Mouse (Mus musculus) lung, adult 18-20 months (tissue): ENCODE measurements at regions not wholly inside any gene's neighbourhood (a gene's known extent, or its start where the extent isn't known, plus 50 kb on each side); places are given as distances from the start of the nearest gene placed in this dataset.

Experiments used
- DNase-seq, 2 experiments: peaks; one replicate each; pipeline ENCODE4 v3.0.0; 2022; ENCODE audit warnings: mixed read lengths in 2 of 2

DNA sequence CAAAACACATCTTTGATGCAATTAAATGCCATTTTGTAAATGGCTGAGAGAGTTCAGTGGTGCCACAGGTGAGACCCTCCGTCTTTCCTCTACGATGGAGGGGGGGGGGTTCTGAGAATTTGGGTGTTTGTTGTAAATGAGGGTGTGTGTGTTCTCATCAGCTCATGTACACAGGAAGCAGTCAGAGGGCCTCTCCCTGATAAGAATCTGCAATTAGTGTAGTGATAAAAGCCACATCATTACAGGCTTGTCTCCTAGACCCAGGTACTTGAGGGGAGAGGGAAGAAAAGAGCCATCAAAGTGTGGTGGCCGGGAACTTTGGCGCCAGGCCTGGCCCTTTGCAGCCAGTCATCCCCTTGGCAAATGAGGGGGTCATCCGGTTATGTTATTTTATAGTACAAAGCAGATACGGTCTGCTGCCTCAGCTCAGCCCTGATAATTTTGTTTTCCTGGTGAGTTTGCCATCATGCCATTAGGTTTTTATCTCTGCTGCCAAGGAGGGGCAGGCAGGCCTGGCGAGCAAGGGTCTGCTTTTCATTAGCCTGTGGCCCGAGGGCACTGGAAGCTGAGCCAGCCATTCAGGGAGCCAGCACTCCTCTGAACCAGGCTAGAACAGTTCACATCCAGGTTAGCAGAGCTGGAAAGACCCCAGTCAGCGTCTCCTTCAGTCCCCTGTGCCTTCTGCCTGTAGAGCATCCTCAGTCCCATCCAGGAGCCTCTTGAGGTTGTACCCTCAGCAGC lies 59.7 kb downstream of the H2al1j start:
- DNase-seq = no peak

DNA sequence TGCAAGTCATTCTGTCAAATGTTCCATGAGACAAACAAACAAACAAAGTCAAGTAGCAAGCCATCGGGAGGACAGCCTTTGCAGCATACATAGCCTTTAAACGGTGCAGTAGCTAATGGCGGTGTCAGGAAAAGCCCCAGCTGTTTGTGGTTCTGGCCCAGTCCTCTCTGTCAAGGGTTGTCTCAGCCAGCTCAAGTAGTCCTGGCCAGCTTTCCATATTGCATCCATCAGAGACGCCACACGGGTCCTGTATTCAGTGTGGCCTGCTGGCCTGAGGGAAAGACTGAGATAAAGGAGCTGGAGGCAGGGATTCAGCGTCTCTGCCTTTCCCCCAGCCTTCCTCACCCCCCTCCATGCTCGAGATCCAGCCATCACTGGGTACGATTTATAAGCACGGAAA lies 61.2 kb downstream of the H2al1j start:
- DNase-seq = peak; percentile 28 to 35

DNA sequence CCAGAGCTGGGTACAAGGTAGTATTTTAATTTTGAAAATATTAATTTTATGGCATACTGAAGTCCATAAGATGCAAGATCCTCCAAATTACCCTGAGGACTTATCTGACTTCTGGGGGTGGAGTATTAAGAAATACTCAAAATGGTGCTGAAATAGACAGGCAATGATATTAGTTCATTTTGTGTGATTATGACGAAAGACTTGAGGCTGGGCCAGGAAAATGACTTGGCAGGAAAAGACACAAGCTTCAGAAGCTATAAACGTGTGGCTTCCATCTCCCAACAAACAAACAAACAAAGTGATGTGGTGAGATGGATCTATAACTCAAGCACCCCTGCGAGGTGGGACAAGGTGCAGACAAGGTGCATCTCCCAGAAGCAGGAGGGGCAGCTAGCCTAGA lies 72.8 kb downstream of the H2al1j start:
- DNase-seq = no peak

DNA sequence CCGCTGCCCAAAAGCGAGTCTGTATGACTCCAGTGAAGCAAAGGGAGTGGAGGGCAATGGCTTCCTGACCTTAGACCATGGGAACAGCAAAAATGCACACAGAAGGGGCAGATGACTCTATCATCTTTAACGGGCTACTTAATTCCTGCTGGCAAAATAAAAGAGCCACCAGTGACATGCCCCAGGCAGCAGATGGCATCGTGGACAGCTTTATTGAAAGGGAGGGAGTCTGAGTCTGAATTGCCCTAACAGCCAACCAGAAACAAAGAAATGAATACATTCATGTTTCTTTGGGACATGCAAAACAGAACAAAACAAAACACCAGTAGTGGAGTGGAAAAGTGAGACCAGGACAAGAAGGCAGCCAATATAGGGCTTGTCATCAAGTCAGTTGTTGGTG lies 76.7 kb downstream of the H2al1j start:
- no peak for DNase-seq

DNA sequence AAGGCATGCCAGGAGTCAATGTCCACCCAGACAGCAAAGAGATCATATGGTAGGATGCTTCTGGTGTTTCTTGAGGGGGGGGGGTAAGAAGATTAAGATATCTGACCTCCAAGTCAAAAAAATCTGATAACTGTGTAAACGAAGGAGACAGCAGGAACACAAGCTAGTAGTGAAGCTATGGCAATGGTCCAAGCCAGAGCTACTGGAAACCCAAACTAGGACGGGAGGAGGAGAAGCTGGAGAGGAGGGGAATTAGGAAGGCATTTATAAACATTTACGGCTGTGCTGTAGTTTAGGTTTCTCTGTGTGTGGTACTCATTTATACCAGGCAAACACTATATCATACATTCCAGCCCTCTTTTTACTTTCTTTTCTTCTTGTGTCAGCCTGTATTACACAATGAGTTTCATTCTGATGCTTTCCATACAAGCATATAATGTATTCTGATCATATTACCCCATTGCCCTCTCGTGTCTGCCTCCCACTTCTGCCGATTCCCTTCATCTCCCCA lies 84.7 kb downstream of the H2al1j start:
- no peak for DNase-seq

DNA sequence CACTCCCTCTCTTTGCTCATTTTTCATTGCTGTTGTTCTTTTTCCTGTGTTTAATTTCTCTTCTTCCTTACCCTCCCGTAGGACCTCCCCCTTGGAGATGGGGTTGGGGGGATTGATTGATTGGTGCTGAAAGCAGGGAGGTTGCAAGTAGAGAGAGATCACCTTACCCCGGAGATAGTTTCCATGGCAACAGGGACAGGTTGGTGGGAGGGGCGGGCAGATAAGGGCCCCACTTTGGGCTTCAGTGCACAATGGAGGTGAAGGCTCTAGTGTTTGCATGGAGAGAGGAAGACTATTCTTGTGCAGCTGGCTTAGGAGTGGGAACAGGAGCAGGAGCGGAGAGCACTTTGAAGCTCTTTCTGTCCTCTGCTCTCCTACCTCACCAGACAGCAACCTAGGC lies 88.0 kb downstream of the H2al1j start:
- DNase-seq = no peak

DNA sequence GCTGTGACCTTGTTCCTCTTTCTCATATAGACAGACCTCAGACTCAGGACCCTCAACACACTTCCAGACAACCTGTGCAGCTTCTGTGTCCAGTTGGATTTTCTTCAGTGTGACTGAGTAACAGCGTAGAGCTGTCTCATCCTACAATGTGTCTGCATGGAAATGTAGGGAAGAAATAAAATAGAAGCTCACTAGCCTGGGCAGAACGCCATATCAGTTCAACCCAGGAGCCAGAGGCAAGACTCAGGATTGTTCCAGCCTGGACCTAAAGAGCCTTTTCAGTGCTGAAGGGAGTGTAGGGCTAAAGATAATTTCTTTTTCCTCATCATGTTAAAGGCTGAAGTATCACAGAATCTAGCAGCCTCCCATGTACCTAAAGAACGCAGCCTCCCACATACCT lies 88.9 kb downstream of the H2al1j start:
- DNase-seq = no peak

DNA sequence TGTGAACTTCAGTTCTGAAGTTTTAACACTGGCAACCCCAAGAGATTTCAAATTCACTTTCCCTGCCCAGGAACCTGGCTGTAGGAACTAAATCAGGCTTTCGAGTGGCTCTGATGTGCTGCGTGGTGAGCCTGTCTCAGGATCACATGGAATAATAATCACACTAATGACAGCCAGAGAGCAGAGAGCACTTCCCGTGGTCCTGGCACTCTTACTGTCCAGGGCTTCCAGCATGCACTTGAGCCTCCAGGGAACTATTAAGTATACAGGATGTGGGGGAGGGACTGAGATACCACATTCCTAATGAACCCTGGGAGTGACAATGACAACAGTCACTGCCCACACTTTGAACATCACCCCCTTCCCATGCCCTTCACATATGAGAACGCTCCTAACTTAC lies 90.2 kb downstream of the H2al1j start:
- no peak for DNase-seq

DNA sequence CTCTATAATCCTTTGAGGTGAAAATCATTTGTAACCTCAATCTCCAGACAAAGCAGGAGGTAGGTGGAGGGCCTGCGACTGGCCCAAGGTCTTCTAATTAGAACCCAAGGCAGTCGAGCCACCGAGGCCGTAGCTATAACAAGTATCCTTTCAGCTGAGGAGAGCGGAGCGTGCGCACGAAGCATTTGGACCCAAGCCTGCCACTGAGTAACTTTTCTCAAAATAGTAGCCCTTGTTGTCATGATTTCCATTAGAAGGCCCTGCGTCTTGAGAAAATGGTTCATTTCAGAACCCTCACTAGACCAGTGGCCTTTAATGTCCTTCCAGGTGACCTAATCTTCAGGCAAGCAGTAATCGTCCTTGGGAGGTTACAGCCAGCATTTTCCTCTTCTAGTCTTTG lies 90.6 kb downstream of the H2al1j start:
- DNase-seq = no peak

DNA sequence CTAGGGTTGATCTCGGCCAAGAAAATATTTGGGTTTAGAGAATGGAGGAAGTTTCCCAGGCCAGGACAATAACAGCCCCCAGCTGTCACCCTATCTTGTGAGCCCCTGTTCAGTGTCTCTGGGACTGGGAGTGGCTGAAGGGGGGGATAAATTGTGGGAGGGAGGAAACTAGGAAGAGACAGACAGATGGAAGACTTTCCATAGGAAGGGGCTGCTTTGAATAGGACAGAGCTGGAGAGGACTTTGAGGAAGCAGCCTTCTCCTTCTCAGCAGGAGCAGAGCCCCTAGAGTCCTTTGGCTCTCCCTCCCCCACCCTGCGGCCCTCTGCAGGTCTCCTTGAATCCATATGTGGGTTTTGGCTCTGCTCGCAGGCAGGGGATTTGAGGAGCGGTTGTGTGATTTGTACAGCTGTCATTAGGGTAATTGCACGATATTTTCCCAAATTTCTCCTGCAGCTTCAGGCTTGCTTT lies 91.6 kb downstream of the H2al1j start:
- no peak for DNase-seq

DNA sequence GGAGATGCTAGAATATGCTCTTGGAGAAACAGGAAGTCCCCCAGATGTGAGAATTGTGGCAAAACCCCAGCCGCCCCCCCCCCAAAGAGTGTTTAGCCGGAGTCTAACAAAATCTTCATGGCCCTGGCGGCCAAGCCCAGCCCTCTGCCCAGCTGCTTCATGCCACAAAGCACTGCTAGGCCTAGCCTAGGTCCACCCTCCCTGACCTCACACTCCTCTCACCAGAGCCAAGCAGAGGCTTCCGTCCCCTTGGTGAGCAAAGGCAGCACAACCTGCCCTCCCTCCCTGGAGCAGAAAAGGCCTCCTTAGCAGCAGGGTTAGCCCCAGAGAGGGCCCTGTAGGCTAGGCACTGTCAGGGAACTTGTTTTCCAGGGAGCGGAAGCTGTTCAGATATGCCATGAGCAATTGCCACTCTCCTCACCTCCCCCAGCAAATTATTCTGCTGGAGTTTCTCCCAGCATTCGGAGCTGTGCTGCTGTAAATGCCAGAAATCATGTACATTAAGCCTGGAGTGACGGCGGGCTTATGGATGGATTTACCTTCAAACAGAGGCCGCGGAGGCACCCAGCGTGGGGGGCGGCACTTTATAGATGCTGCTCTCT lies 104.9 kb downstream of the H2al1j start:
- peak in 1 of 2 experiments; percentile 25 for DNase-seq

DNA sequence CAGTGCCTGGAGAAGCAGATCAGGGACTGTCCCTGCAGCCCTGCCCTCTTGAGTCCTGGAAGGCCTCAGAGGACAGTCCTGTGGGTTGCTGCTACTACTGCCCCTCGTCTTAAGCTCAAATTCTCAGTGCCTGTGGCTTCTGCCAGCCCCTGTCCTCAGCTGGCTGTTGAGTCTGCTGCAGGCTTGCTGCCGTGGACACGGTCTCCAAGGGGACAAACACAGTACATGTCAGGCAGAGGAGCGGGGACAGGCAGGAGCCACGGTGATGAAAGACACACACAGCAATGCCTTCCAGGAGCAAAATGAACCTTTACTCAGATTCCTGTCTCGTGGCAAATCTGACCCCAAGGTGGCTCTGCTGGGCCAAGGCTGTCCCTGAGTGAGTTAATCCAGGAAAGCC lies 107.7 kb downstream of the H2al1j start:
- no peak for DNase-seq

DNA sequence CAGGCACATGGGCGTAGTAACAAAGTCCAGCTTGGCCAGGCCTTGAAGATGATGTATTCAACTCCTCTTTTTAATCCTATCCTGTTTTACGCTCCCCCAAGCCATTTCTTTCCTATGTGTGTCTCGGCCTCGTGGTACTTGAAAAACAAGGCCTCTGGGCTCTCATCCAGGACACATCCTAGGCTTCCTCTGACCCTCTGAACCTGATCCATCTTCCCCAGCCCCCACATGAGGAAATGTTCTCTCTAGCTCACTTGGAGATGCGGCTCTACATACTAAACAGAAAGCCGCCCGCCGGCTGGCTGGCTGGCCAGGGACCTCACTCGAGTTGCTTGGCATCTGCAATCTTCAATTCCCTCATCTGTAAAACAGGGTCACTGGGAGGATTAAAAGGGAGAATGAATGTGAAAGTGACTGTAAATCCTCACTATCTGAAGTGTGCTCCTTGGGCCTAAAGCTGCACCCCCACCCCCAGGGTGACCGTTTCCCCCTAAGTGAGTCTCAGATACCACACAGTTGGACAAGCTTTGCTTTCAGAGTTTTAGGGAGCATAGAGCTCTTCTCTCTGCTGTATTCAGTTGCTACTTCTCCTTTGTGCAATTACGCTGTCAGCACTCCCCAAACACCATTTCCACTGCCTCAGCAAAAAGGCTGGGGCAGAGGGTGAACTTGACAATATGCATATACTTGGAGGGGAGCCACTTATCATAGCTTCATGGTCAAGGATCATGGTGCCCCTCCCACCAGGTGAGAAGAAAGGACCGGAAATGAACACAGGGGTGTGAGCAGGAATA lies 109.7 kb downstream of the H2al1j start:
- peak; percentile 11 to 22 for DNase-seq

DNA sequence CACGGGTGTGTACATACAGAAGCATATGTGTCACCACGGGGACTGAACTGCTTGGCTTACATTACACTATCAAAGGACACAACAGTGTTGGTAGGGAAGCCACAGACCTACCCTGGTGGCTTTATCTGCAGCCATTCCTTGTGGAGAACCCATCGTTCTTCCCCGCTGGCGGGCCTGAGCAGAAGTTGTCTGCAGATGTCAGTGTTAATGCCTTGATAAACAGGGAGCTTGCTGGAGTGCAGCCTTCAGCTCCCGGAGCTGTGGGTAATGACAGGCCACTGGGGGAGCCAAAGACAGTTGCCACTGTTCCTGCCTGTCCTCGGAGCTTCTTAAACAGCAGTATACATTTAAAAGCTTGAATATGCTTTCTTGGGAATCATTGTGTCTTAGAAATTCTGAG lies 115.9 kb downstream of the H2al1j start:
- no peak for DNase-seq

DNA sequence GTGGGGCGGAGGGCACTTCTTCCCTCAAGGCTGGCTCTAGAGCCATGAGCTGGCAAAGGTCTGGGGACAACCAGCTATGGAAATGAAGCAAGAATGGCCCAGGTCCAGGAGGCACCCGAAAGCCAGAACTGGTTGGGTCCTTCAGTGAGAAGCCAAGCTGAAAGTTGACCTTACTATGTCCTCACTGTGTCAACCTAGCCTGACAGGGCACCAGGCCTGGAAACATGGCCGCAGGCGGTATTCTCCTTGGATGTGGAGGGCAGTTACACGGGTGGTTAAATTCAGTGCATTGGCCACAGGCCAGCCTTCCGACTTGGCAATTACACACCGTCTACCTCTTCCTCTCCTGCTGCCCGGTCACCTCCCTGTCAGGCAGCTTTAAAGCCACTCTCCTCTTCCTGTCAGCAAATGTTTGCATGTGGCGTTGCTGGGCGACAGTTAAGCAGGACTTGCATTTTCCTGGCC lies 116.7 kb downstream of the H2al1j start:
- peak; percentile 17 to 39 for DNase-seq

DNA sequence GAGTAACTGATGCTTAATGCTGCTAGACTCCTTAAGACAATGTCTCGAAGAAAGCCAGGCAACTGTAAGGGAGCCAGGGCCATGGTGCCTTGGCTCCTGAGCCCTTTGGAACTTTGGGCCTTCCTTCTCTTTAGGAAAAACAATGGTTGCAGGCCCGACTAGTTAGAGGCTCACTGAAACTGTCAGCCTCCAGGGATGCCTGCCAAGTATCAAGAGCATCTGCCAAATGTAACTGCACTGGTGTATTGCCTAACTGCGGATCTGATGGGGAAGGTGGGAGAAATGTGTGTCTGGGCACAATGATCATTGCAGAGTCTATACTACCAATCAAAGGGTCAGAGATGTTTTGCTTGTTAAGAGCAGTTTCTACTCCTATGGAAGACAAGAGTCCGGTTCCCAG lies 121.1 kb downstream of the H2al1j start:
- peak in 1 of 2 experiments; percentile 6 for DNase-seq

DNA sequence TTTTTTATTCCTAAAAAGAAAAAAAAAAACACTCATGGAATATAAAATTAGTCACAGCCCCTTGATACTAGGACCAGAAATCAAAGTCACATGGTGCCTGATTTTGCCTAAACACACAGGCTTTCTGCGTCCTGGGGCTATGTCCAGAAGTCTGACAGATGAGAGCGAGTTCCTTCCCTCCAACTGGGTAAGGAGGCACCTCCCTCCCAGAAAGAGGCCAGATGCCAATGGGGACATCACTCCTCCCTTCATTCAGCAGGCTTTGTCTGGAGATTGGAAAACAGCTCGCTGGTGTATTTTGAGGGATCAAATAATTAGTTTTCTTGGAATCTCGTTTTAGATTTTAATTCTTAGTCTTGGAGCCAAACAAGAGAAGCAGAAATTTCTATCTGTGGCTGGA lies 130.9 kb downstream of the H2al1j start:
- DNase-seq = no peak

DNA sequence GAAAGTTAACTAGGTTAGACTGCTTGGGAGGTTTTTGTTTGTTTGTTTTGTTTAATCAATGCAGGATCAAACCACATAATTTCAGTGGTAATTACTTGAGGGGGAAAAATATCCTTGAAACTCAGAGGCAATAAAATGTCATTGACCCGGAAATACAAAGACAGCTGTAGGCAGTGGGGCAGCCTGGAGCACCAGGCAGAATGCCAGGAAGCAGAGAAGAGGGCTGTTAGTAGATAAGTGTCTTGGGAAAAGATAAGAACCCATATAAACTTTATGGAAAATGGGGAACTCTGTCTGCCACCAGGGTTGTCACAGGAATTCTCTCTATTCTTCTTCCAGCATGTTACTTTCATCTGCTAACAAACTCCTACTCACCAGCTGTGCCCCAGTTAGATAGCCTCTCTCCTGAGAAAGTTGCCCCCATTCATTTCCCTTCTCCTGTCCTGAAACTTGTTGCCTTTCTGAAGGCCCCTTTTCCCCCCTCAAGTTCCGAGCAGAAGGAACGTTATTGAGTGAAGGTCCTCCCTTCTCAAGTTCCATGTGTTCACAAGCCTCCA lies 136.4 kb downstream of the H2al1j start:
- DNase-seq = no peak

DNA sequence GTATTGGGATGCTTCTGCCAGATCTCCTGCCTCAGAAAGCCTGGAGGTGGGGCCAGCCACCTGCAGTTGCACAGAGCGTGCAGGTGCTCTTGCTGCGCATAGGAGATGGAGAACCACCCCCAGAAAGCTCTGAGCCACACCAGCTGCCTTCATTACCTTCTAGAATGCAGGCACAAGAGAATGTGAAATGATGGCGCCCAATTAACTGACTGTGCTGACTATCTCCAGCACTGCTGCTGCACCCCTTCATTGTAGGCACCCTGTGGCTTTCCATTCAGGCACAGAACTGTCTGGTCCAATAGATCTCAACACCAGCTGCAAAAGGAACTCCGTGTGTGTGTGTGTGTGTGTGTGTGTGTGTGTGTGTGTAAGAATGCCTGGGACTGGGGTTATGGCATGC lies 138.6 kb downstream of the H2al1j start:
- no peak for DNase-seq

DNA sequence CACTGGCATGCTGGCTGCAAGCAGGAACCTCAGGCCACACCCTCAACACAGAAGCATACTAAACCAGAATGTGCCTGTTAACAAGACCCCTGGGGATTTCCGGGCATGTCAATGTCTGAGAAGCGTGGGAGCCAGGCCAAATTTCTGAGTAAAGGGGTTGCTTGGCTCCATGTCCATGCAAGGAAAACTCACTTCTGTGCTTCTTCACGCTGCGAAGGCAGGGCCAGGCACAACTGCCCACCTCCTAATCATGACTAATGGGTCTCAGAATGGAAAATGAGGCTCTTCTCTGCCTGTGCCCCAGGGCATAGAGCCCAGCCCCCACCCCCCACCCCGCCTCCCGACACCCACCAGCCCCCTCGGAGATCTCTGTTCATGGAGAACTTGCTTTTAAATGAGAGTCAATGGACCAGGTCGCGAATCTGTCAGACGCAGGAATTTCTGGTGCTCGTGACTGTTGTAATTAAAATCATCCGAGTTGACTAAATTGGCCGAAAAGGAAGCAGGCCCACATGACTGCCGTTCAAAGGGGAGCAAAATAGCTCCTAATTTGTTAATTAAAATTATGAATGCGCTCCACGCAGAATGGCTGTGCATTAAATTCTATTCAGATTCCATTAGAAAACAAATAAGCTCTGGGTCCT lies 152.2 kb downstream of the H2al1j start:
- DNase-seq = no peak

DNA sequence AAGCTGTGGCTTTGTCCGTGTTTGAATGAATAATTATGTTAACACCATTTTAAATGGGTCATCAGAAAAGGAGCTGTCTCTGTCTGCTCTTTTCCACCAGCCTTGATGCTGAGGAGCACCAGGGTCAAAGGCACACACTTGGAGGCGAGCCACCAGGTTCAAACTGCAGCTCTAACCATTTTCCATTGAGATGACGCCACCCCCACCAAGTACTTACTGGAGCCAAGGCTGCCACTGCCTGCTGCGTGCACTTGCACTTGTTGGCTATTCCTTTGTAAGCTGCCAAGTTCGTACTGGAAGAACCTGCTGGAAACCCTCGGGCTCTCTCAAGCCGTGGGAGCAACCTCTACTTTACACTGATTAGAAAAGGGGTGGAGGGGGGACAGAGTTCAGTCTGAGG lies 154.5 kb downstream of the H2al1j start:
- DNase-seq = peak; percentile 16 to 30

DNA sequence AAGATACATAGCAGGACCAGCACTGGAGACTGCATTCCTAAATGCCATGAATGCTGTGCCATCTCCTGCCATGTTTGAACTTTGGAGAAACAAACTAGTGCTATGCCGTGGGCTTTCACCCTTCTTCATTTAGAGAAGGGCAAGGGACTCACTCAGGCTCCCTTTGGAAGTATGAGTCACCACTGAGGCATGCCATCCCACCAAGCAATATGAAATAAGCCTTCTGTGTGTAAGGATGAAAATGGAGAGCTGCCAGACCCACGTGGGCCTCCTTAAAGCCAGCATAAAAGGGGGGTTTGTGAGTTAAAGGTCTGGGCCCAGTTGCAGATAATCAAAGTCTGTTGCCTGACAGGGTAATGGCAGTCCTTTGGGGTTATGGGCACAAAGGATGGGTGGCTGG lies 159.0 kb downstream of the H2al1j start:
- no peak for DNase-seq

DNA sequence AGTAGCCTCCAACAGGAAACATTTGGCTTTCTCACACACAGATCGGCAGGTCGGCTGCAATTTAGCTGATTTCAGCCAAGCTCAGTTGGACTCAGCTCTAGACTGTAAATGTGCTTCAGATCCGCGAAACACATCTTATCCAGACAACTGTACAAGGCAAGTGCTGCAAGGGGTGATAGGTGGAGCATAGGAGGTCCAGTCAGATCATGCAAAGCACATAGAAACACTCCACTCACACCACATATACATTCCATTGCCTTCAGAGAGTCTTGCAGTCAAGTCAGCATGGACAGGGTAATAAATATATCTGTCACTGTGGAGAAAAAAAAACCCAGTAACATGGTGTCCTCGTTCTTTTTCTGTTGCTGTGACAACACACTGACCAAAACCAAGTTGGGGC lies 160.3 kb downstream of the H2al1j start:
- DNase-seq = no peak
